Comparison of ENCODE assay signal across 10 mouse cellular contexts in genomic region chr4:24556116-24556820, GRCm38 (mm10).
DNase-seq lines count a peak whose midpoint lies in the region; ATAC-seq and TF ChIP-seq lines count a peak whose summit lies in the region.
"Had no signal": no experiment of that assay in that cellular context is flagged by ENCODE, and none has a peak within 500 bp of the region (broad histone marks: within the 10 kb centered on the region; RNA-seq: fewer than 3 reads in every experiment).

No protein-coding gene starts in this region.

- no peaks in the 10 kb centered on the region for H3K36me3 ChIP-seq in midbrain, embryonic 11.5 days (ENCODE audit: control insufficient read depth, insufficient read depth, low read length)
- peaks cover 9% of the 10 kb centered on the region for H3K36me3 ChIP-seq in midbrain, embryonic 10.5 days
- no peaks in the 10 kb centered on the region for H3K36me3 ChIP-seq in embryonic facial prominence, embryonic 13.5 days
- H3K36me3 ChIP-seq in liver, embryonic 14.5 days (replicated peaks; ENCODE audit: control insufficient read depth, insufficient read depth, low read depth), result peaks cover 3% of the 10 kb centered on the region; the same call in 1 of the 2 replicates

- no peaks in the 10 kb centered on the region for H3K9me3 ChIP-seq in midbrain, embryonic 11.5 days (ENCODE audit: control insufficient read depth, low read length)
- no peaks in the 10 kb centered on the region for H3K9me3 ChIP-seq in midbrain, embryonic 10.5 days (replicated peaks)
- no peaks in the 10 kb centered on the region for H3K9me3 ChIP-seq in embryonic facial prominence, embryonic 13.5 days
- H3K9me3 ChIP-seq in liver, embryonic 14.5 days (ENCODE audit: control insufficient read depth, low read length), result no peaks in the 10 kb centered on the region

- no peak overlapping the region; the same call in 1 of the 2 replicates for H3K27ac ChIP-seq in midbrain, embryonic 11.5 days (ENCODE audit: low read depth, low read length)
- H3K27ac ChIP-seq in midbrain, embryonic 10.5 days (replicated peaks), result no peak overlapping the region
- no peak overlapping the region for H3K27ac ChIP-seq in embryonic facial prominence, embryonic 13.5 days
- H3K27ac ChIP-seq in liver, embryonic 14.5 days, result no peak overlapping the region
- H3K27ac ChIP-seq: gastrocnemius, adult 2 months; left cerebral cortex, adult 2 months had no signal

- ATAC-seq in midbrain, embryonic 11.5 days (ENCODE audit: low FRiP score), result peak; percentile 72
- peak; percentile 67; the same call in 1 of the 2 replicates for ATAC-seq in embryonic facial prominence, embryonic 13.5 days (ENCODE audit: insufficient number of reproducible peaks, insufficient read depth, low FRiP score, low TSS enrichment, low read depth)
- peak; percentile 43; the same call in 1 of the 2 replicates for ATAC-seq in liver, embryonic 14.5 days (ENCODE audit: insufficient read depth)

- no peaks in the 10 kb centered on the region for H3K27me3 ChIP-seq in midbrain, embryonic 11.5 days (ENCODE audit: control insufficient read depth, insufficient read depth, low read length)
- no peaks in the 10 kb centered on the region for H3K27me3 ChIP-seq in midbrain, embryonic 10.5 days (ENCODE audit: low read depth, poor library complexity, severe bottlenecking)
- no peaks in the 10 kb centered on the region for H3K27me3 ChIP-seq in embryonic facial prominence, embryonic 13.5 days
- H3K27me3 ChIP-seq in liver, embryonic 14.5 days (ENCODE audit: control insufficient read depth, insufficient read depth, low read length), result no peaks in the 10 kb centered on the region

- no peak for TF ChIP-seq CTCF in liver, embryonic 14.5 days (IDR thresholded peaks at IDR 0.05; ENCODE audit: low read depth)

- no peak overlapping the region for H3K4me2 ChIP-seq in midbrain, embryonic 11.5 days
- 0 out of 2 replicates have a peak overlapping the region, but pooled peaks have one; percentile 5 for H3K4me2 ChIP-seq in embryonic facial prominence, embryonic 13.5 days
- H3K4me2 ChIP-seq in liver, embryonic 14.5 days (ENCODE audit: low read depth), result peak overlapping the region; percentile 18; the same call in 1 of the 2 replicates

- intact Hi-C loops in left cerebral cortex, postnatal 36 days (cut with DNase I), result no loop called here
- intact Hi-C loops in left cerebral cortex, postnatal 14 days (cut with DNase I), result no loop called here

- H3K9ac ChIP-seq in midbrain, embryonic 11.5 days (ENCODE audit: low read length), result no peak overlapping the region
- no peak overlapping the region for H3K9ac ChIP-seq in embryonic facial prominence, embryonic 13.5 days
- no peak overlapping the region for H3K9ac ChIP-seq in liver, embryonic 14.5 days (replicated peaks)

- peaks cover 5% of the 10 kb centered on the region; the same call in 1 of the 2 replicates for H3K4me1 ChIP-seq in midbrain, embryonic 11.5 days (ENCODE audit: control insufficient read depth, insufficient read depth, low read length)
- peaks cover 25% of the 10 kb centered on the region for H3K4me1 ChIP-seq in midbrain, embryonic 10.5 days
- peaks cover 4% of the 10 kb centered on the region; the same call in 1 of the 2 replicates for H3K4me1 ChIP-seq in embryonic facial prominence, embryonic 13.5 days
- H3K4me1 ChIP-seq in liver, embryonic 14.5 days (replicated peaks; ENCODE audit: control insufficient read depth in 2 of 2, insufficient read depth in 2 of 2, low read length in 1 of 2), result peaks cover 4% of the 10 kb centered on the region in 2 experiments

- no peak for DNase-seq in midbrain, embryonic 11.5 days (ENCODE audit: low spot score, missing footprints)
- no peak for DNase-seq in midbrain, embryonic 10.5 days (ENCODE audit: low spot score)
- peak in 2 of 3 experiments; percentile 7 to 22 for DNase-seq in liver, embryonic 14.5 days (ENCODE audit: low read depth in 3 of 3, low spot score in 3 of 3)
- DNase-seq in left cerebral cortex, postnatal 36 days (ENCODE audit: low spot score in 2 of 2), result no peak
- no peak for DNase-seq in left cerebral cortex, postnatal 14 days (ENCODE audit: low spot score in 2 of 2)
- no peak for DNase-seq in thymus, postnatal 4 days
- DNase-seq: cerebellum, adult 8-10 months; gastrocnemius, adult 2 months had no signal

- 24% methylated on average over 6 of the region's 6 CpGs for WGBS in midbrain, embryonic 11.5 days
- 31% methylated on average over 6 of the region's 6 CpGs for WGBS in midbrain, embryonic 10.5 days
- WGBS in embryonic facial prominence, embryonic 13.5 days, result 35% methylated on average over 6 of the region's 6 CpGs
- WGBS in liver, embryonic 14.5 days (ENCODE audit: insufficient replicate concordance), result 25% methylated on average over 6 of the region's 6 CpGs

- H3K4me3 ChIP-seq in midbrain, embryonic 11.5 days (ENCODE audit: low read depth, low read length), result no peak overlapping the region
- no peak overlapping the region for H3K4me3 ChIP-seq in midbrain, embryonic 10.5 days
- no peak overlapping the region for H3K4me3 ChIP-seq in embryonic facial prominence, embryonic 13.5 days
- H3K4me3 ChIP-seq in liver, embryonic 14.5 days (ENCODE audit: insufficient read depth in 1 of 2, low read depth in 2 of 2, low read length in 2 of 2), result no peak overlapping the region
- H3K4me3 ChIP-seq: gastrocnemius, adult 2 months; left cerebral cortex, adult 2 months had no signal

- no peak for TF ChIP-seq EP300 in liver, embryonic 14.5 days (IDR thresholded peaks at IDR 0.05; ENCODE audit: low read depth)

Comparison
In these comparisons a context has a peak if more than half of its experiments do, and no peak if none do; other contexts are left out.
1. DNase-seq: peak in liver, embryonic 14.5 days (2 of 3); none in midbrain, embryonic 11.5 days (single experiment), midbrain, embryonic 10.5 days (single experiment), left cerebral cortex, postnatal 36 days (0 of 2), left cerebral cortex, postnatal 14 days (0 of 2) and thymus, postnatal 4 days (single experiment).
2. Peak in every context shown above with its lines, with median percentiles within 50 percentile points of each other: ATAC-seq.